Mouse (Mus musculus): ENCODE data around the gene Trpm1.

DNA sequence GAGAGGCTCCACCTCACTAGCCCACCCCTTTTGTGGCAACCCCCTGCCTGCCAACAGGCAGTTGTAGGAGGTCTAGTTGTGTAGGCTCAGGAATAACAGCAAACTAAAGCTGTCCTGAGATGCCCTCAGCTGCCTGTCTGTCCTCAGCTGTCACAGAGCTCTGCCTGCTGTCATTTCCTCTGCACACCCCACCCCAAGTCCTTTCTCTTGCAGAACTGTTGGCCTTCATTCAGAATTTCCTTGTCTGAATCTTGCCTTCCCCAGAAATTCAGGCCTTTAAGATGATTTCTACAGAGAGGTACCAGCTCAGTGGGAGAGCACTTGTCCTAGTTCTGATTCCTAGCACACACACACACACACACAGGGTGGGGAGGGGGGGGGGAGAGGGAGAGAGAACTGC, 13.1 kb downstream of the Trpm1 start:
- no peak for TF ChIP-seq CTCF (IDR thresholded peaks at IDR 0.05; ENCODE audit: insufficient read depth, low read length)
- TF ChIP-seq POLR2A (IDR thresholded peaks at IDR 0.05; ENCODE audit: borderline replicate concordance, extremely low read depth, low read depth, low read length): no peak

All from lung, adult 2 months (tissue).